Mouse (Mus musculus) kidney, adult 9 months (tissue): ENCODE measurements around the gene Gnmt.

Source experiments
- DNase-seq: peaks from one replicate; pipeline ENCODE4 v3.0.0; 2022

The Gnmt gene

GRCm38 (mm10) chr17:46741305-46741704 is 12.3 kb upstream of the Gnmt start:
- no peak for DNase-seq

GRCm38 (mm10) chr17:46736160-46736559 is 7.2 kb upstream of the Gnmt start:
- DNase-seq: no peak

- no peak for DNase-seq
These were observed 6.3 kb upstream of the Gnmt start for GRCm38 (mm10) chr17:46735287-46735686.

GRCm38 (mm10) chr17:46734055-46734454 is 5.1 kb upstream of the Gnmt start:
- no peak for DNase-seq

- no peak for DNase-seq
These were observed 472 bp downstream of the Gnmt start for GRCm38 (mm10) chr17:46728496-46728895.

- peak; percentile 69 for DNase-seq
These were observed 947 bp downstream of the Gnmt start for GRCm38 (mm10) chr17:46728021-46728420.

GRCm38 (mm10) chr17:46727271-46727670 is 1.7 kb downstream of the Gnmt start:
- DNase-seq: peak; percentile 23

GRCm38 (mm10) chr17:46725731-46726645 is 3.0 kb downstream of the Gnmt start:
- DNase-seq: no peak

GRCm38 (mm10) chr17:46725273-46725672 is 3.7 kb downstream of the Gnmt start:
- DNase-seq: peak; percentile 40

- DNase-seq: no peak
These were observed 4.4 kb downstream of the Gnmt start for GRCm38 (mm10) chr17:46724477-46725084.

- no peak for DNase-seq
These were observed 7.9 kb downstream of the Gnmt start for GRCm38 (mm10) chr17:46721077-46721476.

- DNase-seq: peak; percentile 33
These were observed 14.0 kb downstream of the Gnmt start for GRCm38 (mm10) chr17:46714756-46715481.

GRCm38 (mm10) chr17:46713849-46714248 is 15.1 kb downstream of the Gnmt start:
- no peak for DNase-seq

GRCm38 (mm10) chr17:46712442-46712841 is 16.5 kb downstream of the Gnmt start:
- DNase-seq: no peak

GRCm38 (mm10) chr17:46711612-46712271 is 17.2 kb downstream of the Gnmt start:
- DNase-seq: peak; percentile 51

- peak; percentile 94 for DNase-seq
These were observed 17.9 kb downstream of the Gnmt start, which contains the start of gene Pex6 for GRCm38 (mm10) chr17:46710959-46711597. Gene Pex6 (plus strand): TSS chr17:46711463.

- no peak for DNase-seq
These were observed 22.4 kb downstream of the Gnmt start for GRCm38 (mm10) chr17:46706375-46707089.

GRCm38 (mm10) chr17:46704887-46705835 is 23.8 kb downstream of the Gnmt start, which contains the start of gene Ppp2r5d:
Gene Ppp2r5d (minus strand): TSS chr17:46705111.
- DNase-seq: peak; percentile 99

GRCm38 (mm10) chr17:46703971-46704886 is 24.7 kb downstream of the Gnmt start:
- DNase-seq: no peak
